Mouse (Mus musculus) spleen, postnatal 4 days (tissue): ENCODE results near the gene Klkb1.

Source experiments
- DNase-seq, 2 experiments: peaks; one replicate each; pipeline ENCODE4 v3.0.0; 2022; ENCODE audit warnings: low spot score in 2 of 2

Klkb1 gene

GRCm38 (mm10) chr8:45268485-45268884 lies 26.2 kb downstream of the Klkb1 start:
- no peak for DNase-seq

- no peak for DNase-seq
Observed at GRCm38 (mm10) chr8:45267611-45268391, 26.9 kb downstream of the Klkb1 start.

GRCm38 (mm10) chr8:45266993-45267392 lies 27.7 kb downstream of the Klkb1 start:
- DNase-seq = no peak

- DNase-seq = no peak
Observed at GRCm38 (mm10) chr8:45264918-45265317, 29.7 kb downstream of the Klkb1 start.

- no peak for DNase-seq
Observed at GRCm38 (mm10) chr8:45262851-45263250, 31.8 kb downstream of the Klkb1 start.

GRCm38 (mm10) chr8:45261920-45262319 lies 32.7 kb downstream of the Klkb1 start, which contains the start of gene F11:
F11 (minus strand) TSS chr8:45262031.
- DNase-seq = no peak

GRCm38 (mm10) chr8:45258421-45258820 lies 36.2 kb downstream of the Klkb1 start:
- DNase-seq = no peak

GRCm38 (mm10) chr8:45255040-45255439 lies 39.6 kb downstream of the Klkb1 start:
- no peak for DNase-seq

GRCm38 (mm10) chr8:45254194-45254842 lies 40.3 kb downstream of the Klkb1 start:
- DNase-seq = no peak

- DNase-seq = no peak
Observed at GRCm38 (mm10) chr8:45253586-45253985, 41.1 kb downstream of the Klkb1 start.

GRCm38 (mm10) chr8:45253111-45253510 lies 41.5 kb downstream of the Klkb1 start:
- DNase-seq = no peak

GRCm38 (mm10) chr8:45246307-45246706 lies 48.4 kb downstream of the Klkb1 start:
- no peak for DNase-seq

- DNase-seq = no peak
Observed at GRCm38 (mm10) chr8:45239363-45239762, 55.3 kb downstream of the Klkb1 start.

- no peak for DNase-seq
Observed at GRCm38 (mm10) chr8:45238282-45238681, 56.4 kb downstream of the Klkb1 start.

GRCm38 (mm10) chr8:45236164-45236912 lies 58.3 kb downstream of the Klkb1 start:
- DNase-seq = no peak

GRCm38 (mm10) chr8:45235228-45235627 lies 59.4 kb downstream of the Klkb1 start:
- no peak for DNase-seq

GRCm38 (mm10) chr8:45233256-45233655 lies 61.4 kb downstream of the Klkb1 start:
- DNase-seq = no peak
